Mouse (Mus musculus) kidney, postnatal 0 days (tissue): ENCODE measurements around the gene Tsc2. TPM values are rescaled to one million over a fixed set of nuclear protein-coding genes. Genes with fewer than 3 reads are reported as not detected.

Experiments
- ATAC-seq: fragments of 200-750 bp; cut with Nextera tagmentation; replicated peaks from 2 replicates; pipeline ENCODE4 v1.8.0; 2017; ENCODE audit warnings: low read depth, moderate number of reproducible peaks, moderate TSS enrichment, moderate library complexity; ENCODE audit not compliant: low FRiP score
- DNase-seq: peaks from one replicate; pipeline ENCODE4 v3.0.0-alpha.2; 2016; ENCODE audit warnings: low spot score
- H3K27ac ChIP-seq: fragments of 300-500 bp; sonication (generic); 2 replicates; pipeline ENCODE4 v1.5.1; 2014; ENCODE audit warnings: mild to moderate bottlenecking
- H3K27me3 ChIP-seq: fragments of 300-500 bp; sonication (generic); 2 replicates; pipeline ENCODE4 v1.6.1; 2014; ENCODE audit warnings: low read length, mixed read lengths; ENCODE audit not compliant: insufficient read depth
- H3K36me3 ChIP-seq: fragments of 300-500 bp; sonication (generic); 2 replicates; pipeline ENCODE4 v1.6.1; 2014; ENCODE audit warnings: low read length, mixed read lengths; ENCODE audit not compliant: insufficient read depth
- H3K4me1 ChIP-seq: fragments of 300-500 bp; sonication (generic); replicated peaks from 2 replicates; pipeline ENCODE4 v1.6.1; 2014; ENCODE audit warnings: antibody characterized with exemption, low read length, mixed read lengths; ENCODE audit not compliant: insufficient read depth
- H3K4me2 ChIP-seq: fragments of 300-500 bp; sonication (generic); 2 replicates; pipeline ENCODE4 v1.6.1; 2014; ENCODE audit warnings: mild to moderate bottlenecking, low read length, moderate library complexity, mixed read lengths
- H3K4me3 ChIP-seq: fragments of 300-500 bp; sonication (generic); replicated peaks from 2 replicates; pipeline ENCODE4 v1.5.1; 2014; ENCODE audit warnings: low read depth, low read length
- H3K9ac ChIP-seq: fragments of 300-500 bp; sonication (generic); 2 replicates; pipeline ENCODE4 v1.6.1; 2014; ENCODE audit warnings: low read depth, low read length
- H3K9me3 ChIP-seq: fragments of 300-500 bp; sonication (generic); replicated peaks from 2 replicates; pipeline ENCODE4 v1.6.1; 2016; ENCODE audit warnings: low read length, inconsistent platforms, mixed read lengths
- CTCF ChIP-seq: IDR thresholded peaks from 2 replicates; pipeline ENCODE4 v1.5.1; 2016; ENCODE audit warnings: antibody characterized with exemption, low read depth, mild to moderate bottlenecking, moderate library complexity
- WGBS: fragments of 180-500 bp; shearing (Covaris S2); extraction: QIAGEN DNeasy Blood & Tissue Kit; methylation state at CpG from one replicate; pipeline ENCODE4 v1.1.7; 2014; 5-methylcytosine and 5-hydroxymethylcytosine counted together
- polyA plus RNA-seq: library from polyadenylated mRNA; unstranded; fragments of >200 nt; fragmentation: Nextera tagmentation; extraction: Ambion mirVana; gene quantifications from 2 replicates; pipeline ENCODE4 v1.2.1, GENCODE M21; 2015

The Tsc2 gene
- polyA plus RNA-seq, 1 experiment from 2014 or later, result 36.4 TPM

DNA sequence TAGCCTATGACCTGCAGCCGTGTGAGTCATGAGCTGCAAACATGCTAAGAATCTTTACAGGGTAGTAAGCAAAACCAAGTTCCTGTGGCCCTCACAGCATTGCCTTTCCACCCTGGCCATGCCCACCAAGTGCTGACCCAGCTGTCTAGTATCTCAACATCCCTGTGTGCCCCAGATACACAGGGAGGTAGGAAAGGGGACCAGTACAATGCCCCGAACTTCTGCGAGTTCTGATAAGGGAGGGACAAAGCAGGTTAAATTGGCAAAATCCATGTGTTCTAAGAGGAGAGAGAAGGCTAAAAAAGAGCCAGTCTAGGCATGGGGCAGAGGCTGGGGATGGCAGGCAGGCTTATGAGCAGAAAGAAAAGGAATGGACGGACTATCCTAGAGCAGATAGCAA, 24.1 kb downstream of the Tsc2 start:
- no peak overlapping the region for H3K27ac ChIP-seq
- DNase-seq (no peak), ATAC-seq (no peak)
- no peak overlapping the region for H3K4me2 ChIP-seq
- H3K9me3 ChIP-seq, result no peaks in the 10 kb centered on the region
- no peaks in the 10 kb centered on the region for H3K27me3 ChIP-seq
- no peak for TF ChIP-seq CTCF
- no peak overlapping the region for H3K9ac ChIP-seq
- WGBS, result 96% methylated on average over 4 of the region's 4 CpGs
- peaks cover 50% of the 10 kb centered on the region for H3K36me3 ChIP-seq
- no peaks in the 10 kb centered on the region for H3K4me1 ChIP-seq
- no peak overlapping the region for H3K4me3 ChIP-seq

DNA sequence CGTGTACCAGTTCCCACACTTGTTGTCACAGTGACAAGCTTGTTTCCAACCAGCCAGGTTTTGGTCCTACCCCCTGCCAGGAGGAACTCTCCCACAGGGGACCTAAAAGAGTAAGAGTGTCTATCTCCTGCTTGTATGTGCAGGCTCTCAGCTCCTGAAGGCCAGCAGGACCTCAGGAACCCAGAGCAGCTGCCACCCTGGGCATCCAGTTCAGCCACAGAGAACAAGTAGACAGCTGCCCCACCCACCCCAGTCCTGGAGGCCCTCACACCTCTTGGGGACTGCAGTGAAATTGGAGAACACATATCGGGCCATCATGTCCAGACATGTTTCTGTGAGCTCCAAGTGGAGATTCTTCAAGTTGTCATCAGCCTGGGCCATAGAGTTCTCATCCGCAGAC, 27.9 kb downstream of the Tsc2 start:
- no peaks in the 10 kb centered on the region for H3K4me1 ChIP-seq
- no peak overlapping the region for H3K9ac ChIP-seq
- H3K27ac ChIP-seq, result no peak overlapping the region
- no peaks in the 10 kb centered on the region for H3K27me3 ChIP-seq
- DNase-seq (no peak), ATAC-seq (no peak)
- H3K36me3 ChIP-seq, result peaks cover 64% of the 10 kb centered on the region
- no peak overlapping the region for H3K4me3 ChIP-seq
- H3K9me3 ChIP-seq, result no peaks in the 10 kb centered on the region
- 85% methylated on average over 3 of the region's 3 CpGs for WGBS
- no peak for TF ChIP-seq CTCF
- no peak overlapping the region for H3K4me2 ChIP-seq

DNA sequence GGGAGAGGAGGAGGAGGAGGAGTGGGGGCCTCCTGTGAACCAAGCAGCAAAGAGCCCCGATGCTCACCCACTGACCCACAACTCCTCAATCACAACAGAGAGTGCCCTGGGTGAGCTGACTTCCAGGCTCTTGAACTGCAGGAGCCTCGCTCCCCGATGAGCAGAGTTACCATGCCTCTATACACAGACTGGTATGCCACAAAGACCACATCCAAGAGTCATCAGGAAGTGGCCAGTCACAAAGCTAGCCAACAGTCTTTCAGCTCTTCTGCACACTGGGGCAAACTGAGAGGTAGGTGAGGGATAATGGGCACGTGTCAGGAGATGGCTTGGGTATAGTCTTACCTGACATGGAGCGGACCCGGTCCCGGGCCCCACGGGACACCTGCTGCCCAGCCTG, 28.5 kb downstream of the Tsc2 start:
- no peak overlapping the region for H3K4me3 ChIP-seq
- H3K9me3 ChIP-seq, result no peaks in the 10 kb centered on the region
- no peaks in the 10 kb centered on the region for H3K27me3 ChIP-seq
- no peak overlapping the region for H3K9ac ChIP-seq
- DNase-seq, result no peak
- no peak overlapping the region for H3K27ac ChIP-seq
- TF ChIP-seq CTCF, result no peak
- no peak overlapping the region for H3K4me2 ChIP-seq
- WGBS, result 87% methylated on average over 8 of the region's 8 CpGs
- ATAC-seq, result no peak
- H3K4me1 ChIP-seq, result no peaks in the 10 kb centered on the region
- H3K36me3 ChIP-seq, result peaks cover 63% of the 10 kb centered on the region; the same call in 1 of the 2 replicates

DNA sequence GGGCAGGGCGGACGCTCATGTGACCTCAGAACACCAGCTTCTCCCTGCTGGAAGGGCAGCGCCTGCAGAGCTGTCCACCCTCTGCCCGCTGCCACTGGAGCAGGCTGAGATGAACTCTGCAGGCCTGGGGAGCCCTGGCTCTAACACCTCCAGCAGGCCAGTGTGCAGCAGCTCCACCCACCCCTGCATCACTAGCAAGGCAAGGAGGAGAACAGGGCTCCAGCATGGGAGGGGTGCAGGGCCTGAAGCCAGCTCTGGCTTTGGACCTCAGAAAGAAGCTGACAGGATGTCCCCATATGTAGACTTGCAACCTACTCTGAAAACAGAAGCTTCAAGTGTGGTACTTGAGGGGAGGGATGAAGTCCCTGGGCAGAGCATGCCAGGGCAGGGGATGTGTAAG, 31.9 kb downstream of the Tsc2 start:
- TF ChIP-seq CTCF, result no peak
- peaks cover 66% of the 10 kb centered on the region for H3K36me3 ChIP-seq
- DNase-seq (no peak), ATAC-seq (no peak)
- H3K9me3 ChIP-seq, result no peaks in the 10 kb centered on the region
- H3K4me2 ChIP-seq, result no peak overlapping the region
- H3K27ac ChIP-seq, result no peak overlapping the region
- no peaks in the 10 kb centered on the region for H3K4me1 ChIP-seq
- H3K4me3 ChIP-seq, result no peak overlapping the region
- WGBS, result 92% methylated on average over 4 of the region's 4 CpGs
- H3K27me3 ChIP-seq, result no peaks in the 10 kb centered on the region
- H3K9ac ChIP-seq, result no peak overlapping the region

DNA sequence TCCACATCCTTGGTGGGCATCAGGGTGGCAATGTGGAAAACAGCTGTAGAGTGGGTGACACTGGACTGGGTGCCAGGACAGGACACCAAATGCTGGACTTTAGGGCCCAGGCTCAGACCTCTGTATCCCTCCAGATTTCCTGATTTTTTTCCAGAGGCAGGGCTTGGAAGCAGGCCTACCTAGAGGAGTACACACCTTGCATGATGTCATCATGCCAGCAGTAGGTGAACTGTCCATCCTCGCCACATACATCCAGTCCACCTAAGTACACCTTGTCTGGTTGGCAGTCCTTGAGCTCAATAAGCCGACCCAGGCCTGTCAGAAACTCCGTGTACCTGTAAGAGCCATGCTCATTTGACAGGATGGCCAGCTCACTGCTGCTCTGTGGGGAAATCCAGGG, 34.4 kb downstream of the Tsc2 start:
- Histone ChIP-seq H3K4me2 (no peak overlapping the region), H3K4me1 (no peaks in the 10 kb centered on the region), H3K9me3 (no peaks in the 10 kb centered on the region), H3K4me3 (no peak overlapping the region), H3K27ac (no peak overlapping the region), H3K36me3 (peaks cover 63% of the 10 kb centered on the region), H3K27me3 (no peaks in the 10 kb centered on the region), H3K9ac (no peak overlapping the region)
- DNase-seq (no peak), ATAC-seq (no peak)
- WGBS, result 93% methylated on average over 3 of the region's 3 CpGs
- TF ChIP-seq CTCF, result no peak

DNA sequence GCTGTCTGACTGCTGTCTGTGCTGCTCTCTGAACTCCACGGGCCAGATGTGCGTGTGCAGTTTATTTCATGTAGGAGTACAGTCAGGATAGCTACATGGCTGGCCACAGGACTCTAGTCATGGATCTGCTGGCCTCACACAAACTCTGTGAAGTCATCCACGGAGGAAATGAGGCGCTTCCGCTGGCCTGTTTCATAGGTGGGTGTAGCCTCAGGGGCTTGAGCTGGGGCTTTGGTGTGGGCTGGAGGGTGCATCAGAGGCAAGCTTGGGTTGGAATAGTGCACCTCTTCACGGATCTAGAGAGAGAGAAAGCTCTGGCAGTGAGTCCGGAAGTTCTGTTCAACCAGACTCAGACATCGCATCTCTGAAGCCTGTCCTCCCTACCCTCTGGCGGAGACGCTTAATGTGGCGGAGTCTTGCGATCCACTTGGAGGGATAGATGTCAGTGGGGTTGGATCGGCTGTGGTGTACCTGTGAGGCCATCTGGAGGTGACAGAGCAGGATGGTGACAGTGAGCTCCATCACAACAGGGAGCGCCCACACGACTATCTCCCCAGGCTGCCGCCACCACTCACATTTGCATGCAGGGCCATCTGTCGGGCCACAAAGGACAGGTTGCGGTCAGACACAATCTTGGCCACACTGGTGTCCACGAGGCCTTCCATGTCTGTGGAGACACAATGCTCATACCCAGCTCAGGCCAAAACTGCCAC, 35.8 kb downstream of the Tsc2 start:
- H3K36me3 ChIP-seq, result peaks cover 59% of the 10 kb centered on the region
- WGBS, result 84% methylated on average over 19 of the region's 19 CpGs
- no peak overlapping the region for H3K9ac ChIP-seq
- H3K4me2 ChIP-seq, result no peak overlapping the region
- no peak for TF ChIP-seq CTCF
- DNase-seq (no peak), ATAC-seq (no peak)
- H3K4me3 ChIP-seq, result no peak overlapping the region
- H3K9me3 ChIP-seq, result no peaks in the 10 kb centered on the region
- H3K4me1 ChIP-seq, result no peaks in the 10 kb centered on the region
- H3K27ac ChIP-seq, result no peak overlapping the region
- H3K27me3 ChIP-seq, result no peaks in the 10 kb centered on the region

DNA sequence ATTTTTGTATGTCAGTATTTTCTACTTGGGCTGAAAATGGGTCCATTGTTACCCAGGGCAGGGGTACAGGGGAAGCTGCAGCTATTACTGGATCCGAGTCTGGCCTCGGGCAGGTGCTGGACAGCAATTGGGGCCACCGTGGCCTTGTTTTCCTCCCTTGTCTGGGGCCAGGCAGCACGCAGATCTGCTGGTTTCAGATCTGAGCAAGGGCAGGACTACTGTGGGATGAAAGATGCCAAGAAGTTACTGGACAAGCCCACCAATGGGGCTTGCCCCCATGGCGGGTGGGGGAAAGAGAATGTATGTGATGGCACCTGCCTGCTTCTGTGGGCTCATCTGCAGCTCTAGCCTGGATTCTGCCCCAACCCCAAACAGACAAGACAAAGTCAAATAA, 36.4 kb downstream of the Tsc2 start:
- H3K36me3 ChIP-seq, result peaks cover 61% of the 10 kb centered on the region
- H3K9ac ChIP-seq, result no peak overlapping the region
- no peaks in the 10 kb centered on the region for H3K4me1 ChIP-seq
- no peak overlapping the region for H3K27ac ChIP-seq
- H3K9me3 ChIP-seq, result no peaks in the 10 kb centered on the region
- WGBS, result 73% methylated on average over 5 of the region's 5 CpGs
- H3K4me2 ChIP-seq, result no peak overlapping the region
- H3K27me3 ChIP-seq, result no peaks in the 10 kb centered on the region
- no peak for DNase-seq
- H3K4me3 ChIP-seq, result no peak overlapping the region
- ATAC-seq, result no peak
- no peak for TF ChIP-seq CTCF
